Mouse (Mus musculus) brain, adult 2 months (tissue): ENCODE results near the gene Tbc1d22a.

Source experiments
- DNase-seq: peaks from one replicate; pipeline ENCODE4 v3.0.0; 2011; ENCODE audit warnings: low read depth, low spot score

The Tbc1d22a gene

DNA sequence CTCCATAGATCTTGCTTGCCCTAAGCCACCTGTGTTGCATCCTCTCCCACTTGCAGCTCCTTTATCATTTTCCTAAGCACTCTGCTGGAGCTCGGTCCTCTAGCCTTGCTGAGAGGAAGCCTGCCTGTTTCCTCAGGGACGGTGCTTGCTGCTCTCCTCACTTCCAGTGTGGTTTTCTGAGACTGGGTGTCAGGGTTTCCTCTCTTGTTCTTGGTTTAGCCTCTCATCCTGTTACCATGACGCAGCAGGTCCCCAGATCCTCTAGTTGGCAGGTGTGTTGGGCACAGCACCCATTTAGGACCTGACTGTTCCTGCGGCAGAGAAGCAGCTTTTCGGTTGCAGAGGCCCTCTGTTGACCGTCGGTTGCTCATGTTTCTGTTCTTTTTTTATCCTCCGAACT, 172.1 kb downstream of the Tbc1d22a start:
- DNase-seq: peak; percentile 25

DNA sequence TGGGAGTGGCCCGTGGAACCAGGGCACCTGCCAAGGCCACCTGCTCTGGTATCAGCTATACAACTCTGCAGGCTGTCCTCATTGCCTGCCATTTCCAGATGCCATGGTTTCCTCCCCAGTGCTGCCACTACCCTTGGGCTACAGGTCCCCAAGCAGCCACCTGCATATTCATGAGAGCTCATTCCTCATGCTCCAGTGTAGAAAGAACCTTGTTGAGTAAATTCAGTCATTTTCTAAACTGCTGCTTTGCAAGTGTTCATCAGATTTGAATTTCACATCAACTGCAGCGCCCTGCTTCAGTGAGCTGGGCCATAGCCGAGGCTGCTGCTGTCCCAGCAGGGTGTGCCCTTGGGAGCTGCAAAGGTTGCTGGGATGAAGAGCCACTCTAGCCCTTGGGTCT, 174.3 kb downstream of the Tbc1d22a start:
- DNase-seq: peak; percentile 27

DNA sequence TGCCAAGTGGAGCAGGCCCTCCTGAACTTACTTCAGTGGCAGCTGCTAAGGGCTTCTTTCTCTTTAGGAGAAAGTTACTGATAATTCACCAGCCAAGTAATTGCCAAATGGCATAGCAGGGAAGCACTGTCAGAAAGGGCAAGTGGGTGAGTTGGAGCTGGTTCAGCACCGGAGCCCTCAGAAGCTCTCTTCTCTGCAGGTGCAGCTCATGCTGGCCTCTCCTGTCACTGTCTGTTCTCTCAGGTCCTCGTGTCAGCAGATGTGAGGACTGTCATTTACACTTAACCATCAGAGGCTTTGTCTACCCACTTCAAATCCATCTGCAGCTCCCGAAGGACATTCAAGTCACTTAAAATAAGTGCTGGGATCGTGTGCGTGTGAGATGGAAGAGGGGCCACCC, 190.6 kb downstream of the Tbc1d22a start:
- no peak for DNase-seq

- DNase-seq: peak; percentile 76
Measured at GRCm38 (mm10) chr15:86405527-86405926, 191.3 kb downstream of the Tbc1d22a start.

GRCm38 (mm10) chr15:86409352-86409751, 195.1 kb downstream of the Tbc1d22a start:
- peak; percentile 77 for DNase-seq

DNA sequence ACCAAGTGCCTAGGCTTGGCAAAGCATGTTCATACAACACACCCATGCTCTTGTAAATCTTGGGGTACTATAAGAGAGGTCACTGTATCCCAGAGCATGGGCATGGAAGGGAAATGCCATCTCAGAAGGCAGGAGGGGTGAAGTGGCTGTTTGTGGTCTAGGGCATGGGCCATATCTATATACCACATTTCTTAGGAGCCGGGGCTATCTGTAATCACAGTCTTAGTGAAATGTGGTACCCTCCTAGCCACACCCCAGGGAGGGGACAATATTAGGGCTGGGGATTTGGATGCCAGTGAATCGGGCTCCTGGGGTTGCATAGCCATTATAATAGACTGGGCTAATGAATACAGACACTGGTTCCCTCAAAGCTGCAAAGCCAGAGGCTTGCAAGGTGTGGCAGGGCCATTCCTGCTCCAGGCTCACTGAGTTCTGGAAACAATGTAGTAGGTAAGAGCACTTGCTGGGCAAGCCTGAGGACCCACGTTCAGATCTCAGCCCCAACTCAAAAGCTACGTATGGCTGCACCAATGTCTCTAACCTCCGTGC, 197.3 kb downstream of the Tbc1d22a start:
- DNase-seq: no peak

DNA sequence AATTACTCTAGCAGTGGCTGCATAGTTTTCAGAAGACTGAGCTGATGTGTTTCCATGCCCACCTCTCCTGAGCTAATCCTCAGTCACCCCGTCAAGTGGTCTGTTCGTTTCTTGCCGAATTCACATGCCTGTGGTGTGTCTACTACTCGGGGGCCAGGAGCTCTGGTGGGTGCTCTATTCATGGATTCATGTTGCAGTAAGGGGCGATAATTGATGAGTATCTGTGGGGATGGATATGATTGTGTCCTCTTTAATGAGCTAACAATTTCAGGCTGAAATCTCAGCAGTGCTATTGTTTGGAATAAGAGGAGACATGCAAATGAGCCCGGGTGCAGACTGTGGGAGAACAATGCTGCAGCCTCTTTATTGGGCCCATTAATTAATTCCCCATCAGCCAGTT, 201.7 kb downstream of the Tbc1d22a start:
- no peak for DNase-seq

DNA sequence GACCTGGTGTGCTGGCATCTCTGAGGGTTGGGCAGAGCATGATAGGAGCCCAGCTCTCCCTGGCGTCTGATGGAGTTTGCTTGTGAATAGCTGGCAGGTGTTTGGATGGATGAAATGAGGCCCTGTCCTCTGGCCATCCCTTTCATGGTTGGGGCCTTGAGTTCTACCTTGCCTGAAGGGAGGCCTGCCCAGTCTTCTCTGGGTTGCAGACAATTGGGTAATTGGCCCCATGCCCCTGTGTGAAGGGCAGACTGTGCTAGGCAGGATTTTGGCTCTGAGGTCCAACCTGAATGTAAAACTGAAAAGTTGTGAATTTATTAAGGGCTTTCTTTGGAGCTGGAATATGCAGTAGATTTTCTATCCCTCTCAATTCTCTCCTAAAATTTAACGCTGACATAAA, 204.2 kb downstream of the Tbc1d22a start:
- DNase-seq: no peak

DNA sequence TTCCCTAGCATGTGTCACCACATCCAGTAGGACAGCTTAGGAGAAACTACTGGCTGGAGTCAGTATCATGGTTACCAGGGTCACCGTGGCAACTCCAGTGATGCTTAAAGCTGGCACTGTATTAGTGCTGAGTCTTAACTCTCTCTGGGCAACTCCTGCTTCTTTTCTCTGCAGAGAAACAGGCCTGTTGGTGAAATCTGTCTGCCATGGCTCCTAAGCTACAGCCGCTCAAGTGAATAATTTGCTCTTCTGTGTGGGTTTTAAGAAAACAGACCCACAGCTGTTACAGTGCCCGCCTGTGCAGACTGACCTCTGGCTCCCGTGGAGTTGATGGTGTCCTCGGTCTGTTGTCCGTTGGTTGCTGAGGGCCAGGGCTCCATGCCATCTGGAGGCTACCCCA, 205.4 kb downstream of the Tbc1d22a start:
- peak; percentile 36 for DNase-seq

DNA sequence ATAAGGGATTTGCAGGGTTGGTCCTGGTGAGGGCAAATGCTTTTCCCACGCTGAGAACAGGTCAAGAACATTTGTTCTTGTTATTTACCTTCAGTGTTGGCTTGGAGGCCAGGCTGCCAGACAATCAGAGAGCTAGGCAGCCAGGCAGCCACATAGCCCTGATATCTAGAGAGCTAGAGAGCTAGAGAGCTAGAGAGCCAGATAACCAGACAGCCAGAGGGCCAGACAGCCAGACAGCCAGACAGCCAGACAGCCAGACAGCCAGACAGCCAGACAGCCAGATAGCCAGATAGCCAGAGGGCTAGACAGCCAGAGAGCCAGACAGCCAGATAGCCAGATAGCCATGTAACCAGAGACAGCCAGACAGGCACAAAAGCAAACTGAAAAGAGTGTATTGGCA, 208.6 kb downstream of the Tbc1d22a start:
- no peak for DNase-seq

DNA sequence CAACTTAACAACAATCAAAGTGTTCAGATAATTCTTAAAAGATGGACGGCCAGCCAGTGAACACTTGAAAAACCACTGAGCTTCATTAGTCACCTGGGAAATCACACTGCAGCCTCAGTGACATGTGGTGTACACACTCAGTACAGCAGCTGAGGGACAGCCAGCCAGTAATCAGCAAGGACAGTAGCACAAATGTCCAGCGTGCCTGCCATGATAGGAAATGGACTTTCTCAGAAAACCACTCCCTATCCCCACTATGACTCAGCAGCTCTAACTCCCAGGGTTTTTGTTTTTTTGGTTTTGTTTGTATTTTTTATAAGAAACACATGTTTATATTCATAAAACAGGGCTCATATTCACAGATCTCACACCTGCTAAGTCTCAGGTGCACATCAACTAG, 209.6 kb downstream of the Tbc1d22a start:
- no peak for DNase-seq

DNA sequence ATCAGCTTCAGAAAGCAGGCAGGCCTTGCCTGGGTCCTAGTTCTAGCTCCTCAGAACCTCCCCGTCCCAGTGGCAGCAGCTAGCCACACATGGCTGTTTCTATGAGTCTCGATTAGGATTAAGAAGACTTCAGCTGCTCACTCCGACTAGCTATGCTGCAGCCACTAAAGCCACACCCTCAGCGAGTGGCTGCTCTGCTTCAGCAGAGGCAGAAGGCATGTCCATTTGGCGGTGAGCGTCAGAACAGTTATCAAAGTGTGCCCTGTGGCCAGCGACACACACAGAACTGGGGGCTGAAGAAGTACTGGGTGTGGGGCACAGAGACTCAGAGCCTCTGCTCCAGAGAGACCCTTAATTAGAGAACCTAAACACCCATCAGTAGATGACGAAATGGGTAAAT, 210.7 kb downstream of the Tbc1d22a start:
- no peak for DNase-seq

DNA sequence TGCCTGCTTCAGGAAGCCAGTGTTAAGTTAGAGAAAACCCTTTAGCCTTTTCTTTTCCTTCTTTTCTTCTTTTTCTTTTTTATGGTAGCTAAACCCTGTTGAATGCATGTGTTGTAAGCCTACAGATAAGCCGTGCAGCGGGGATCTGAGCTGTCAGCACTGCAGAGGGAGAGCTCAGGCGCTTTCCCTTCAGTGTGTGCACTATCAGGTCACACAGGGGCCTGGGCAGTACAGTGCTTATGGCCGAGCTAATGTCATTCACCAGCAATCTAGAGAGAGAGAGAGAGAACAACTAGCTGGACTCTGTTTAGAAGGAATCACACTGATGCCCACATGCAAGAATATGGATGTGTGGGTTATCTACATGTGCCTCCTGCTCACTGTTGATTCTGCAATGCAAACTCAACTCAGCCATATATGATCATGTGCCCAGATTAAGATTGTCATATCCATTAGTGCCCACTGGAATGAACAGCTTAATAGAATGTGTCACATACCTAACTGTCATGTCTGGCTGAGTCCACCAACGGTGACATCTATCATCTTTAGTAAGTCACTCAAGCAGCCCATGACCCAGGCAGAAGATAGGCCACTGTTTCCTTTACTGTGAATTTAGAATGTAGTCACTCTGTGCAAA, 212.2 kb downstream of the Tbc1d22a start:
- DNase-seq: no peak

- DNase-seq: no peak
Measured at GRCm38 (mm10) chr15:86427439-86427838, 213.2 kb downstream of the Tbc1d22a start.

DNA sequence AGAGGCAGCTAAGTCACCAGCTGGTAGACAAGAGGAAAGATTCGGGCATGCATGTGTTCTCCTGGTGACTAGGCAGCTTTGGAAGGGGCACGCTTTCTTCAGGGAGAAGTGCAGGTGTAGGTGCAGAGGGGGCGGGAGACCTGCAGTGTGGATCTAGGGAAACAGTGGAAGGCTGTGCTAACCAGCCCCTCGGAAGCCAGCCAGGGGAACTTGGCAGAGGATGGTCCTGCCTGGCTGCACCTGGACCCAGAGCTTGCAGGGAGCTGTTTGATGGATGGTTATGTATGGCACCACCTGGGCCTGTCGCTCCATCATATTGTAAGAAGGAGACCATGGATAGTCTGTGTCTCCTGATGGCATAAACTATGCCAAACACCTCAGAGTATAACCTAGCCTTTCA, 214.2 kb downstream of the Tbc1d22a start:
- peak; percentile 48 for DNase-seq

DNA sequence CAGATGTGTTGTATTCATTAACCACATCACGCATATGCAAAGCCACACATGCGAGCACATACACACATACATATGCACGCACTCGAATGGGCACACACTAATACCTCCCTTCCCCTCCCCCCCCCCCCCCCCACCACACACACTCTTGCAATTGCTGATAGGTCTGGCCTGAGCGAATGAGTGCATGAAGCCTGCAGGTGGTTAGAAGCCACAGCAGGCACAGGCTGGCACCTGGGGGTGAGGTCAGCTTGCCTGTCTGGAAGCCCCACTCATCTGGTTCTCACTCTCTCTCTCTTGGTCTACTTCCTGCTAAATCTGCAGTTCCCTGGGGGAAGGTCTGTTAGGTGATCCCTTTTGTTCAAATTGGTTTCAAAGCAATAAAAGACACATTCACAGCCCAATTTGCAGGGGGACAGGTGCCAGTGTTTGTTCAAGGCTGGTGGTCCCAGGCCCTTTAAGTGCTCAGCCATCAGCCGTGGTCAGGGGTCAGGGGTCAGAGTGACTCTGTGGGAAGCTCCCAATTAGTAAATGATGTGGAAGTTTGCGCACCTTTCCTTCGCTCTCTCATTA, 215.6 kb downstream of the Tbc1d22a start:
- DNase-seq: no peak

DNA sequence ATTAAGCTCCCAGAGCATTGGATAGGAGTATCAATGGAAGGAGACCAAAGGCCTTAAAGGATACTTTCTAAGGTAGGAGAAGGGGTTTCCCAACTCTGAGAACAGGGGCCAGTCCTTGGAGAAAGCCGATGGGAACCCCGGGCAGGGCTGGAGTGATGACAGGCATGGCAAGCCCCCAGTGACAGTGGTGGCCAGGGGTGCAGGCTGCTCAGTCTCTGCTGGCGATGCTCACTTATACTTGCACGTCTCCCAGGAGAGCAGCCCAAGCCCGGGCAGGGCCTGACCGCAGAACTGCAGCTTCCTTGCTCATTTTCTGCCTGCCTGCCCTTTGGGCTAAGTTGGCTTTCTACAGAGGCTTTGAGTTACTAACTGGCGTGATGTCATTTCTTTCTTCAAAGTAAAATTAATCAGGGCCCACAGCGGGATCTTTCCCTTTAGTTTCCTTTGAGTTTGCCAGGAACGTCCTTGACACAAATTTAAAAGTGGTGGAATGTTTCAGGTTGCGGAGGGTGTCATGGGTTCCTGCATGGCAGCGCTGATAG, 217.4 kb downstream of the Tbc1d22a start:
- no peak for DNase-seq

DNA sequence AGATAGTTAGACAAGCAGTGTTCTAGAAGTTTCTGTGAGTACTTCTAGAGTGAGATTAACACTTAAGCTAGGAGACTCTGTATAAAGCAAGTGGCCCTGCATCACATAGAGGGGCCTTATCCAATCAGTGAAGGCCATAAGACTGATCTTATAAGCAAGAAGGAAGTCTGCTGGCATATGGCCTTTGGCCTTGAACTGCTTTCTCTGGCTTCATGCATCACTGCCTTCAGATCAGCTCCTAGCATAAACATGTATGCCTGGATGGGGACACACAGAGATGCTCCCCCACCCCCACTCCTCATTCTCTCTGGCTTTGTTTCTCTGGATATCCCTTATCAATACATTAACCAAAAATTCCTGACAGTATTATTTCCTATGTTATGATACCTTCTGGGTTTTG, 218.5 kb downstream of the Tbc1d22a start:
- DNase-seq: no peak

DNA sequence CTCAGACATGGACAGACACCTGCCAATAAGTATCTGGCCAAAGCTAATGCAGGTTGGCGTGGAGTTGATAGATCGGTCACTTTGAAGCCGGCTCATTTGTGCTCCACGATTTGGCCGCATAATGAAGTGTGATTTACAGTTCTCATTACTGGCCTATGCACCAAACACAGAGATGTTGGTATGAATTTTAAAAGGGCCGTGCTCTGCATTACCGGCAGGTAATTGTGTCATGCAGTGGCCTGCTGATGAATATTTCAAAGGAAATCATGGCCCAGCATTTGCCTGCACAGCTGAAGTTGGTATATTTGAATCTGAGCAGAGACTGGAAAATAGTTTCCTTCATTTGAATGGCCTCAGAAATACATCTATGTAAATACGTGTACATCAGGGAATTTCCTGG, 219.1 kb downstream of the Tbc1d22a start:
- DNase-seq: no peak

GRCm38 (mm10) chr15:86434241-86434640, 220.0 kb downstream of the Tbc1d22a start:
- no peak for DNase-seq

GRCm38 (mm10) chr15:86437346-86437745, 223.1 kb downstream of the Tbc1d22a start:
- DNase-seq: no peak

DNA sequence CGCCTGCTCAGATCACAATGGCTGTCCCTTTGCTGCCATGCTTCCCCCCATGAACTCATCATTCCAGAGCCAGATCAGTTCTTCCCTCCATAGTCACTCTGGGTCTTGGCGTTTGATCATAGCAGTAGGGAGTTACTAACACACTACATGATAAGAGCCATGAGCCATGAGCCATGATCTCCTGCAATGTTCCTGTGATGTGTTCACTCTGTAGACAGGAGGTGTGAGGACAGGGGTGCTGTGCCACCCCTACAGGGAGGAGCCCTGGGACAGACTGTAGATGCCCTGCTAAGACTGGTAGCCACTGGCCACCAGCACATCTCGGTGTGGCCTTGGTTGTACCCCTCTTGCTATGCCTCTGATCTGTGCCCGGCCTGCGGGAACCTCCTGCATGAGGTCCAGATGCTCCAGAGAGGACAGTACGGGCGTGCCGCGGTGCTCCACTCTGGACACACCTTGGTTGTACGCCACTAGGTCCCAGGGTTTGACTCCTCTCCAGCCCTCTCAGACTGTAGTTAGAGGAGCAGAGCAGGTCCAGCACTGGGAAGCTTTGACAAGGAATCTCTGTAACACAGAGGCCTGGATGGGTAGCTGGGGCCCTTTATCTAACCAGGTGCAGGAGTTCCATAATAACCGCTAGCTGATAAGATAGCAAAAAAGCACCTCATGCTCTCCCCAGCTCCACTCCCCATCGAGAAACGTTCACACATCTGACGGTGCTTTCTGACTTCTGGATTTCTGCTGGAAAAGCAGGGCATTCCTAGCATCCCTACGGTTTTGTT, 224.9 kb downstream of the Tbc1d22a start:
- no peak for DNase-seq
